Mouse (Mus musculus): ENCODE data around the gene Pm20d1. TPM values are rescaled to one million over a fixed set of nuclear protein-coding genes. Genes with fewer than 3 reads are reported as not detected.
"Not testable (repeated sequence)": the region's sequence is repeated elsewhere in the genome, so short reads cannot be mapped to it uniquely, and the experiment has no call there.

Pm20d1 gene
- polyA plus RNA-seq, 1 experiment from 2014 or later: 2.8 TPM

DNA sequence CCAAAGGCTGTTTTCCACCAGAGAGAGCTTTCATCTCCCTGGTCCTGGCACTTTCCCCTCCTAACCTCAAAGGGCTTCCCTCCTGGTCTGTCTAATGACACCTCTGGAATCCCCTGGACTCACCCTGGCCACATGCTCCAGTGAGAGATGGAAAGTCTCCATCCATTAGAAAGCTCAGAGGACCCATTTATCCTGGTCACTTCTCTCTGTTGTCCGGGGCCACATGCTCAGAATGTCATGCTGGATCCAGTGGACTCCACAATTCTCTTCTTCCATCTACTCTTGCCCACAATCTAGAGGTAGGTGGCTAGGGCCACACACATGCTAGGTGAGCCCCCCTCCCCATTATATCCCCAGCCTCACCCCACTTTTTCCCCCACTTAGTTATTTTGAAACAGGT, 11.8 kb downstream of the Pm20d1 start:
- no peaks in the 10 kb centered on the region for H3K36me3 ChIP-seq (ENCODE audit: control insufficient read depth, insufficient read depth, low read length)
- ATAC-seq (replicated peaks; ENCODE audit: low FRiP score) (no peak), DNase-seq (ENCODE audit: low spot score) (no peak)
- WGBS: 60% methylated on average over 1 of the region's 1 CpGs
- H3K4me2 ChIP-seq: no peak overlapping the region
- H3K27me3 ChIP-seq (replicated peaks; ENCODE audit: control insufficient read depth, insufficient read depth, low read length): no peaks in the 10 kb centered on the region
- no peaks in the 10 kb centered on the region for H3K4me1 ChIP-seq (replicated peaks; ENCODE audit: control insufficient read depth, insufficient read depth, low read length)
- H3K4me3 ChIP-seq (ENCODE audit: low read depth, low read length): no peak overlapping the region
- no peak overlapping the region for H3K27ac ChIP-seq (ENCODE audit: low read depth, low read length)
- H3K9me3 ChIP-seq (ENCODE audit: control insufficient read depth, low read length): no peaks in the 10 kb centered on the region
- H3K9ac ChIP-seq (ENCODE audit: low read depth, low read length): no peak overlapping the region

GRCm38 (mm10) chr1:131809651-131810050, 12.5 kb downstream of the Pm20d1 start:
- Histone ChIP-seq H3K36me3 (ENCODE audit: control insufficient read depth, insufficient read depth, low read length) (no peaks in the 10 kb centered on the region), H3K9ac (ENCODE audit: low read depth, low read length) (no peak overlapping the region), H3K4me1 (replicated peaks; ENCODE audit: control insufficient read depth, insufficient read depth, low read length) (no peaks in the 10 kb centered on the region), H3K27me3 (replicated peaks; ENCODE audit: control insufficient read depth, insufficient read depth, low read length) (no peaks in the 10 kb centered on the region), H3K4me2 (no peak overlapping the region), H3K27ac (ENCODE audit: low read depth, low read length) (no peak overlapping the region), H3K9me3 (ENCODE audit: control insufficient read depth, low read length) (no peaks in the 10 kb centered on the region), H3K4me3 (ENCODE audit: low read depth, low read length) (no peak overlapping the region)
- DNase-seq (ENCODE audit: low spot score): no peak
- WGBS: 53% methylated on average over 2 of the region's 2 CpGs
- no peak for ATAC-seq (replicated peaks; ENCODE audit: low FRiP score)

DNA sequence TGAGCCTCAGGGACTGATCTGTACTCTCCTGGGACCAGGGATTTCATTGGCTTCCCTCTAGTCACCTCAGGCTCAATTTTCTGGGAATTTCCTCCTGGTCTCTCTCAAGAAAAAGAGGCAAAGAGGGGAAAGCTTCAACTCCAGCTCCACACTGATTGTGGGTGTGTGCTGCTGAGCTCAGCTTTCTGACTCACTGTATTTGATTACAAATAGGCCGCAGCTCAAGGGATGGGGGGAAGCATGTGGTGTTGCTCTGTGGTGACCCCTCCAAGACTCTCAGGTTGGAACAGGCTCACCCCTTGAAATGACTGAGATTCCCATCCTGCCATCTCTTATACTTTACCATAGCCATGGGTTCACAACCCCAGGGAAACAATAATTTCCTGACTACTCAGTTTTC, 14.2 kb downstream of the Pm20d1 start:
- ATAC-seq (replicated peaks; ENCODE audit: low FRiP score): no peak
- Histone ChIP-seq H3K9ac (ENCODE audit: low read depth, low read length) (no peak overlapping the region), H3K27ac (ENCODE audit: low read depth, low read length) (no peak overlapping the region), H3K4me2 (no peak overlapping the region), H3K36me3 (ENCODE audit: control insufficient read depth, insufficient read depth, low read length) (no peaks in the 10 kb centered on the region), H3K9me3 (ENCODE audit: control insufficient read depth, low read length) (no peaks in the 10 kb centered on the region), H3K27me3 (replicated peaks; ENCODE audit: control insufficient read depth, insufficient read depth, low read length) (no peaks in the 10 kb centered on the region), H3K4me3 (ENCODE audit: low read depth, low read length) (no peak overlapping the region), H3K4me1 (replicated peaks; ENCODE audit: control insufficient read depth, insufficient read depth, low read length) (no peaks in the 10 kb centered on the region)
- no peak for DNase-seq (ENCODE audit: low spot score)
- 84% methylated on average over 1 of the region's 1 CpGs for WGBS

DNA sequence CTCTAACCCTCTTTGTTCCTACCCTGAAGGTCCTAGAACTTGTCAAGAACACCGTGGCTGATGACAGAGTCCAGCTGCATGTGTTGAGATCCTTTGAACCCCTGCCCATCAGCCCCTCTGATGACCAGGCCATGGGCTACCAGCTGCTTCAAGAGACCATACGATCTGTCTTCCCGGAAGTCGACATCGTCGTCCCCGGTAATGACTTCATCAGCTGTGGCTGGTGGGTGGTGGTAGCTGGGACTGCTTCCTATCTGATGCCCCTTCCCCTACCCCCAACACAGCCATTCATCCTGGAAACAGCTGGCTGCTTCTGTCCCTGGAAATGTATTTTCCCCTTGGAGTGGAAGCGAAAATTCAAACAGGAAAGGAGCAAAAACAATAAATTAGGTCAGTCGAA, 14.8 kb downstream of the Pm20d1 start:
- 68% methylated on average over 9 of the region's 9 CpGs for WGBS

GRCm38 (mm10) chr1:131812631-131813295, 15.6 kb downstream of the Pm20d1 start:
- WGBS: 83% methylated on average over 9 of the region's 9 CpGs
- ATAC-seq (replicated peaks; ENCODE audit: low FRiP score) (no peak), DNase-seq (ENCODE audit: low spot score) (no peak)
- H3K36me3 ChIP-seq (ENCODE audit: control insufficient read depth, insufficient read depth, low read length): no peaks in the 10 kb centered on the region
- H3K4me3 ChIP-seq (ENCODE audit: low read depth, low read length): no peak overlapping the region
- H3K4me2 ChIP-seq: no peak overlapping the region
- no peaks in the 10 kb centered on the region for H3K27me3 ChIP-seq (replicated peaks; ENCODE audit: control insufficient read depth, insufficient read depth, low read length)
- H3K9me3 ChIP-seq (ENCODE audit: control insufficient read depth, low read length): no peaks in the 10 kb centered on the region
- no peaks in the 10 kb centered on the region for H3K4me1 ChIP-seq (replicated peaks; ENCODE audit: control insufficient read depth, insufficient read depth, low read length)
- no peak overlapping the region for H3K9ac ChIP-seq (ENCODE audit: low read depth, low read length)
- H3K27ac ChIP-seq (ENCODE audit: low read depth, low read length): no peak overlapping the region

More for the DNA sequence above, 14.8 kb downstream of the Pm20d1 start:
- Histone ChIP-seq H3K36me3 (ENCODE audit: control insufficient read depth, insufficient read depth, low read length) (no peaks in the 10 kb centered on the region), H3K9ac (ENCODE audit: low read depth, low read length) (no peak overlapping the region), H3K4me3 (ENCODE audit: low read depth, low read length) (no peak overlapping the region), H3K9me3 (ENCODE audit: control insufficient read depth, low read length) (no peaks in the 10 kb centered on the region), H3K4me1 (replicated peaks; ENCODE audit: control insufficient read depth, insufficient read depth, low read length) (no peaks in the 10 kb centered on the region), H3K27ac (ENCODE audit: low read depth, low read length) (no peak overlapping the region), H3K4me2 (no peak overlapping the region), H3K27me3 (replicated peaks; ENCODE audit: control insufficient read depth, insufficient read depth, low read length) (no peaks in the 10 kb centered on the region)
- ATAC-seq (replicated peaks; ENCODE audit: low FRiP score): no peak
- no peak for DNase-seq (ENCODE audit: low spot score)

- DNase-seq (ENCODE audit: low spot score) (no peak), ATAC-seq (replicated peaks; ENCODE audit: low FRiP score) (no peak)
- Histone ChIP-seq H3K36me3 (ENCODE audit: control insufficient read depth, insufficient read depth, low read length) (no peaks in the 10 kb centered on the region), H3K27ac (ENCODE audit: low read depth, low read length) (no peak overlapping the region), H3K9ac (ENCODE audit: low read depth, low read length) (no peak overlapping the region), H3K4me2 (no peak overlapping the region), H3K27me3 (replicated peaks; ENCODE audit: control insufficient read depth, insufficient read depth, low read length) (no peaks in the 10 kb centered on the region), H3K9me3 (ENCODE audit: control insufficient read depth, low read length) (no peaks in the 10 kb centered on the region), H3K4me1 (replicated peaks; ENCODE audit: control insufficient read depth, insufficient read depth, low read length) (no peaks in the 10 kb centered on the region), H3K4me3 (ENCODE audit: low read depth, low read length) (no peak overlapping the region)
- 80% methylated on average over 4 of the region's 4 CpGs for WGBS
These were observed 16.6 kb downstream of the Pm20d1 start for GRCm38 (mm10) chr1:131813731-131814130.

GRCm38 (mm10) chr1:131814191-131814590, 17.0 kb downstream of the Pm20d1 start:
- Histone ChIP-seq H3K9me3 (ENCODE audit: control insufficient read depth, low read length) (no peaks in the 10 kb centered on the region), H3K9ac (ENCODE audit: low read depth, low read length) (no peak overlapping the region), H3K4me3 (ENCODE audit: low read depth, low read length) (no peak overlapping the region), H3K27me3 (replicated peaks; ENCODE audit: control insufficient read depth, insufficient read depth, low read length) (no peaks in the 10 kb centered on the region), H3K4me2 (no peak overlapping the region), H3K36me3 (ENCODE audit: control insufficient read depth, insufficient read depth, low read length) (no peaks in the 10 kb centered on the region), H3K4me1 (replicated peaks; ENCODE audit: control insufficient read depth, insufficient read depth, low read length) (no peaks in the 10 kb centered on the region), H3K27ac (ENCODE audit: low read depth, low read length) (no peak overlapping the region)
- no peak for DNase-seq (ENCODE audit: low spot score)
- 67% methylated on average over 3 of the region's 3 CpGs for WGBS
- ATAC-seq (replicated peaks; ENCODE audit: low FRiP score): no peak

DNA sequence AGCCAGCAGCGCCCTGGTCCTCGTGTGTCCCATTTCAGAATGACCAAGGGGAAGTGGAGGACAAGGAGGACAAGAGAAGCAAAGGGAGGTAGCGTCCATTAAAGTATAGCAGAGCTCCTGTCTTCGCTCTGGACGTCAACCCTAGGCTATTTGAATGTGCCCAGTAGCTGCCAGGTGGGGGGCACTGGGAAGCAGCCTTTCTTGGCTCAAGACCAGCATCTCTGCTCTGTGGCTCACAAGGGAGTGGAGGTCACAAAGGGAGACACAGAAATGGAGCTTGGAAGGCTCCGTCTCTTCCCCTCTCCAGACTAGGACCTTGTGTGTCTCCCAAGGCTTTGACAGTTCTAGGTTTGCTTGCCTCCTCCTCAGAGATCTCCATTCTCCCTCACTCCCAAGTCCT, 19.7 kb downstream of the Pm20d1 start:
- no peak for ATAC-seq (replicated peaks; ENCODE audit: low FRiP score)
- H3K4me3 ChIP-seq (ENCODE audit: low read depth, low read length): no peak overlapping the region
- WGBS: 85% methylated on average over 6 of the region's 6 CpGs

GRCm38 (mm10) chr1:131820353-131820752, 23.2 kb downstream of the Pm20d1 start:
- not testable (repeated sequence) for H3K27ac ChIP-seq (ENCODE audit: low read depth, low read length); H3K4me3 ChIP-seq (ENCODE audit: low read depth, low read length); H3K9me3 ChIP-seq (ENCODE audit: control insufficient read depth, low read length); H3K36me3 ChIP-seq (ENCODE audit: control insufficient read depth, insufficient read depth, low read length); H3K27me3 ChIP-seq (replicated peaks; ENCODE audit: control insufficient read depth, insufficient read depth, low read length); H3K4me1 ChIP-seq (replicated peaks; ENCODE audit: control insufficient read depth, insufficient read depth, low read length); H3K9ac ChIP-seq (ENCODE audit: low read depth, low read length); H3K4me2 ChIP-seq; ATAC-seq (replicated peaks; ENCODE audit: low FRiP score); DNase-seq (ENCODE audit: low spot score)
- 71% methylated on average over 8 of the region's 9 CpGs for WGBS

More for the DNA sequence above, 19.7 kb downstream of the Pm20d1 start:
- no peak for DNase-seq (ENCODE audit: low spot score)
- H3K9me3 ChIP-seq (ENCODE audit: control insufficient read depth, low read length): no peaks in the 10 kb centered on the region
- H3K27me3 ChIP-seq (replicated peaks; ENCODE audit: control insufficient read depth, insufficient read depth, low read length): no peaks in the 10 kb centered on the region
- H3K36me3 ChIP-seq (ENCODE audit: control insufficient read depth, insufficient read depth, low read length): no peaks in the 10 kb centered on the region
- no peak overlapping the region for H3K4me2 ChIP-seq
- no peaks in the 10 kb centered on the region for H3K4me1 ChIP-seq (replicated peaks; ENCODE audit: control insufficient read depth, insufficient read depth, low read length)
- no peak overlapping the region for H3K9ac ChIP-seq (ENCODE audit: low read depth, low read length)
- no peak overlapping the region for H3K27ac ChIP-seq (ENCODE audit: low read depth, low read length)
